8 mouse cellular contexts compared by ENCODE assay signal in the genomic region with DNA sequence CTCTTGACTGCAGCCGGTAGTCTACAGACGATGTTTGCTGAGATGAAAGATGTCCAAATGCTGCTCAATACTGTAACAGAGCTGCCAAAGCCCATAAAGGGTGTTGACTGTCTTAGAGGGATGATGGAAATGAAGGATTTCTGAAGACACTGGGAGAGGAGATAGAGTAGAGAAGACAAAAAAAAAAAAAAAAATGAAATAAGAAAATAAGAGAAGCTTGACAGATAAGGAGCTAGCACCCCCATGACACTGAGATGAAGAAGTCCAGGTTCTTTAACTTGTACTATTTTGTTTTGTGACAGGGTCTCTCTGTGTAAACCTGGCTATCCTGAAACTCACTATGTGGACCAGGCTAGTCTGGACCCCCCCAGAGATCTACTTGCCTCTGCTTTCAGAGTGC. TPM values are rescaled to one million over a fixed set of nuclear protein-coding genes. Genes with fewer than 3 reads are reported as not detected.
DNase-seq lines count a peak whose midpoint lies in the region; ATAC-seq and TF ChIP-seq lines count a peak whose summit lies in the region.

No protein-coding gene starts in this region.

- H3K27me3 ChIP-seq in lung, embryonic 14.5 days (ENCODE audit: insufficient read depth, low read length) = 0 out of 2 replicates have a peak, but pooled peaks cover 4% of the 10 kb centered on the region
- H3K27me3 ChIP-seq in intestine, embryonic 16.5 days (replicated peaks; ENCODE audit: control insufficient read depth, insufficient read depth, low read length) = 0 out of 2 replicates have a peak, but pooled peaks cover 2% of the 10 kb centered on the region
- no peaks in the 10 kb centered on the region for H3K27me3 ChIP-seq in neural tube, embryonic 12.5 days (replicated peaks)

- peak overlapping the region; percentile 76; the same call in 1 of the 2 replicates for H3K4me3 ChIP-seq in lung, embryonic 14.5 days (ENCODE audit: low read depth, low read length)
- H3K4me3 ChIP-seq in intestine, embryonic 16.5 days (ENCODE audit: low read length) = peak overlapping the region; percentile 88; the same call in 1 of the 2 replicates
- H3K4me3 ChIP-seq in neural tube, embryonic 12.5 days = no peak overlapping the region

- no peaks in the 10 kb centered on the region for H3K9me3 ChIP-seq in lung, embryonic 14.5 days (ENCODE audit: low read depth, low read length)
- H3K9me3 ChIP-seq in intestine, embryonic 16.5 days (ENCODE audit: control insufficient read depth, low read length) = no peaks in the 10 kb centered on the region
- no peaks in the 10 kb centered on the region for H3K9me3 ChIP-seq in neural tube, embryonic 12.5 days

- H3K4me1 ChIP-seq in lung, embryonic 14.5 days (ENCODE audit: insufficient read depth) = no peaks in the 10 kb centered on the region
- peaks cover 6% of the 10 kb centered on the region for H3K4me1 ChIP-seq in intestine, embryonic 16.5 days (ENCODE audit: control insufficient read depth, insufficient read depth, low read length)
- H3K4me1 ChIP-seq in neural tube, embryonic 12.5 days = peaks cover 7% of the 10 kb centered on the region

- WGBS in lung, embryonic 14.5 days = 22% methylated on average over 2 of the region's 2 CpGs
- 25% methylated on average over 2 of the region's 2 CpGs for WGBS in intestine, embryonic 16.5 days
- 40% methylated on average over 2 of the region's 2 CpGs for WGBS in neural tube, embryonic 12.5 days

- TF ChIP-seq CTCF in lung, embryonic 14.5 days (IDR thresholded peaks at IDR 0.05; ENCODE audit: low read depth) = no peak

- no peak for DNase-seq in cerebellum, adult 18-20 months
- no peak for DNase-seq in lung, embryonic 14.5 days
- no peak for DNase-seq in lung, postnatal 36 days
- no peak for DNase-seq in gastrocnemius, adult 8-10 months (ENCODE audit: low spot score in 2 of 2)
- no peak for DNase-seq in yolk sac, embryonic 10.5 days (ENCODE audit: low spot score)

- no peak overlapping the region for H3K27ac ChIP-seq in lung, embryonic 14.5 days (ENCODE audit: low read depth)
- H3K27ac ChIP-seq in intestine, embryonic 16.5 days (ENCODE audit: low read length) = no peak overlapping the region
- no peak overlapping the region for H3K27ac ChIP-seq in neural tube, embryonic 12.5 days

- peak overlapping the region; percentile 95 for H3K4me2 ChIP-seq in lung, embryonic 14.5 days
- H3K4me2 ChIP-seq in intestine, embryonic 16.5 days (ENCODE audit: low read depth, low read length) = peak overlapping the region; percentile 93
- H3K4me2 ChIP-seq in neural tube, embryonic 12.5 days (replicated peaks) = peak overlapping the region; percentile 89; the same call in 1 of the 2 replicates

- no peaks in the 10 kb centered on the region for H3K36me3 ChIP-seq in lung, embryonic 14.5 days (ENCODE audit: insufficient read depth)
- H3K36me3 ChIP-seq in intestine, embryonic 16.5 days (ENCODE audit: control insufficient read depth, insufficient read depth, low read length) = no peaks in the 10 kb centered on the region
- peaks cover 2% of the 10 kb centered on the region; the same call in 1 of the 2 replicates for H3K36me3 ChIP-seq in neural tube, embryonic 12.5 days

- ATAC-seq in cerebellum, adult (ENCODE audit: insufficient number of reproducible peaks, low FRiP score, low TSS enrichment) = 0 out of 2 replicates have a peak, but pooled peaks have one; percentile 2
- ATAC-seq in lung, embryonic 14.5 days (ENCODE audit: insufficient read depth) = no peak
- no peak for ATAC-seq in intestine, embryonic 16.5 days
- no peak for ATAC-seq in neural tube, embryonic 12.5 days (ENCODE audit: low FRiP score, low read depth)

- H3K9ac ChIP-seq in lung, embryonic 14.5 days = no peak overlapping the region
- H3K9ac ChIP-seq in intestine, embryonic 16.5 days (ENCODE audit: low read depth, low read length) = no peak overlapping the region
- no peak overlapping the region for H3K9ac ChIP-seq in neural tube, embryonic 12.5 days

RNA-seq across cellular contexts. Expression of a gene that starts 1.1 kb away (rescaled TPM):
- polyA plus RNA-seq in lung, embryonic 14.5 days (2014; fragmentation: Nextera tagmentation; extraction: Ambion mirVana) = 9.2 and 12.3 TPM in 2 replicates
- polyA plus RNA-seq in intestine, embryonic 16.5 days (2015; fragmentation: Nextera tagmentation; extraction: Ambion mirVana) = 5.9 and 7.6 TPM in 2 replicates
- 6.7 and 9.1 TPM in 2 replicates for polyA plus RNA-seq in neural tube, embryonic 12.5 days (2016; fragmentation: Nextera tagmentation; extraction: Ambion mirVana)
- 1 to 10 TPM; 5.1 to 7.0 (median 6.2) TPM for total RNA-seq in gastrocnemius, adult 8-10 months (2022)

RNA-seq across cellular contexts. Expression of a gene that starts 1.5 kb away (rescaled TPM):
- 24.1 and 25.3 TPM in 2 replicates for polyA plus RNA-seq in lung, embryonic 14.5 days (2014; fragmentation: Nextera tagmentation; extraction: Ambion mirVana)
- 15.0 and 17.1 TPM in 2 replicates for polyA plus RNA-seq in intestine, embryonic 16.5 days (2015; fragmentation: Nextera tagmentation; extraction: Ambion mirVana)
- 21.2 and 23.1 TPM in 2 replicates for polyA plus RNA-seq in neural tube, embryonic 12.5 days (2016; fragmentation: Nextera tagmentation; extraction: Ambion mirVana)
- total RNA-seq in gastrocnemius, adult 8-10 months (2022) = 10 to 100 TPM; 13.5 to 17.4 (median 14.5) TPM

RNA-seq across cellular contexts. Expression of a gene that starts 58.0 kb away (rescaled TPM):
- polyA plus RNA-seq in lung, embryonic 14.5 days (2014; fragmentation: Nextera tagmentation; extraction: Ambion mirVana) = 431 and 432 TPM in 2 replicates
- 360 and 397 TPM in 2 replicates for polyA plus RNA-seq in intestine, embryonic 16.5 days (2015; fragmentation: Nextera tagmentation; extraction: Ambion mirVana)
- 612 and 635 TPM in 2 replicates for polyA plus RNA-seq in neural tube, embryonic 12.5 days (2016; fragmentation: Nextera tagmentation; extraction: Ambion mirVana)
- total RNA-seq in gastrocnemius, adult 8-10 months (2022) = 1,000 to 10,000 TPM; 2,862 to 3,030 (median 2,917) TPM
